Mouse (Mus musculus): ENCODE results near the gene Slc38a7. TPM values are rescaled to one million over a fixed set of nuclear protein-coding genes. Genes with fewer than 3 reads are reported as not detected.

Gene Slc38a7
- polyA plus RNA-seq, 1 experiment from 2014 or later, result 26.1 TPM

- 93% methylated on average over 6 of the region's 6 CpGs for WGBS
- Histone ChIP-seq H3K9me3 (no peaks in the 10 kb centered on the region), H3K4me2 (no peak overlapping the region), H3K36me3 (no peaks in the 10 kb centered on the region), H3K27me3 (no peaks in the 10 kb centered on the region), H3K4me3 (no peak overlapping the region), H3K9ac (no peak overlapping the region), H3K27ac (replicated peaks) (no peak overlapping the region), H3K4me1 (replicated peaks) (no peaks in the 10 kb centered on the region)
- no peak for ATAC-seq (ENCODE audit: low FRiP score, low read depth)
Observed at GRCm38 (mm10) chr8:95821266-95821665, 32.1 kb downstream of the Slc38a7 start.

- no peak for ATAC-seq (ENCODE audit: low FRiP score, low read depth)
- H3K27me3 ChIP-seq, result no peaks in the 10 kb centered on the region
- no peak overlapping the region for H3K4me2 ChIP-seq
- no peaks in the 10 kb centered on the region for H3K4me1 ChIP-seq (replicated peaks)
- H3K9ac ChIP-seq, result no peak overlapping the region
- H3K9me3 ChIP-seq, result no peaks in the 10 kb centered on the region
- no peak overlapping the region for H3K4me3 ChIP-seq
- no peaks in the 10 kb centered on the region for H3K36me3 ChIP-seq
- H3K27ac ChIP-seq (replicated peaks), result no peak overlapping the region
- WGBS, result 39% methylated on average over 1 of the region's 1 CpGs
Observed at GRCm38 (mm10) chr8:95818211-95818610, 35.1 kb downstream of the Slc38a7 start.

GRCm38 (mm10) chr8:95817597-95817996 is 35.7 kb downstream of the Slc38a7 start:
- Histone ChIP-seq H3K27me3 (no peaks in the 10 kb centered on the region), H3K4me1 (replicated peaks) (no peaks in the 10 kb centered on the region), H3K9ac (no peak overlapping the region), H3K9me3 (no peaks in the 10 kb centered on the region), H3K36me3 (no peaks in the 10 kb centered on the region), H3K4me3 (no peak overlapping the region), H3K4me2 (no peak overlapping the region), H3K27ac (replicated peaks) (no peak overlapping the region)
- 66% methylated on average over 3 of the region's 3 CpGs for whole genome bisulfite sequencing
- no peak for ATAC-seq (ENCODE audit: low FRiP score, low read depth)

GRCm38 (mm10) chr8:95816044-95816708 is 37.2 kb downstream of the Slc38a7 start:
- no peaks in the 10 kb centered on the region for H3K4me1 ChIP-seq (replicated peaks)
- no peak overlapping the region for H3K4me3 ChIP-seq
- 51% methylated on average over 6 of the region's 6 CpGs for WGBS
- H3K36me3 ChIP-seq, result no peaks in the 10 kb centered on the region
- no peak overlapping the region for H3K9ac ChIP-seq
- H3K4me2 ChIP-seq, result no peak overlapping the region
- ATAC-seq (ENCODE audit: low FRiP score, low read depth), result no peak
- H3K27me3 ChIP-seq, result no peaks in the 10 kb centered on the region
- no peaks in the 10 kb centered on the region for H3K9me3 ChIP-seq
- no peak overlapping the region for H3K27ac ChIP-seq (replicated peaks)

- Histone ChIP-seq H3K9me3 (no peaks in the 10 kb centered on the region), H3K4me1 (replicated peaks) (peaks cover 12% of the 10 kb centered on the region), H3K27ac (replicated peaks) (no peak overlapping the region), H3K36me3 (no peaks in the 10 kb centered on the region), H3K4me3 (no peak overlapping the region), H3K9ac (no peak overlapping the region), H3K4me2 (no peak overlapping the region), H3K27me3 (no peaks in the 10 kb centered on the region)
- WGBS, result 59% methylated on average over 3 of the region's 3 CpGs
- no peak for ATAC-seq (ENCODE audit: low FRiP score, low read depth)
Observed at GRCm38 (mm10) chr8:95810184-95810591, 43.2 kb downstream of the Slc38a7 start.

- no peak for ATAC-seq (ENCODE audit: low FRiP score, low read depth)
Observed at GRCm38 (mm10) chr8:95809116-95809515, 44.2 kb downstream of the Slc38a7 start.

GRCm38 (mm10) chr8:95808631-95809030 is 44.7 kb downstream of the Slc38a7 start:
- Histone ChIP-seq H3K27me3 (no peaks in the 10 kb centered on the region), H3K4me3 (no peak overlapping the region), H3K27ac (replicated peaks) (no peak overlapping the region), H3K9ac (no peak overlapping the region), H3K4me2 (no peak overlapping the region), H3K36me3 (no peaks in the 10 kb centered on the region), H3K9me3 (no peaks in the 10 kb centered on the region), H3K4me1 (replicated peaks) (peaks cover 20% of the 10 kb centered on the region)
- WGBS, result 85% methylated on average over 4 of the region's 4 CpGs
- ATAC-seq (ENCODE audit: low FRiP score, low read depth), result no peak

More at GRCm38 (mm10) chr8:95809116-95809515, 44.2 kb downstream of the Slc38a7 start:
- Histone ChIP-seq H3K4me2 (no peak overlapping the region), H3K9ac (no peak overlapping the region), H3K4me3 (no peak overlapping the region), H3K36me3 (no peaks in the 10 kb centered on the region), H3K27me3 (no peaks in the 10 kb centered on the region), H3K4me1 (replicated peaks) (peaks cover 20% of the 10 kb centered on the region), H3K9me3 (no peaks in the 10 kb centered on the region), H3K27ac (replicated peaks) (no peak overlapping the region)
- 87% methylated on average over 5 of the region's 5 CpGs for WGBS

GRCm38 (mm10) chr8:95807861-95808260 is 45.5 kb downstream of the Slc38a7 start:
- 0% methylated on average over 20 of the region's 20 CpGs for WGBS
- H3K9me3 ChIP-seq, result no peaks in the 10 kb centered on the region

GRCm38 (mm10) chr8:95807331-95807843 is 46.0 kb downstream of the Slc38a7 start, which contains the start of gene Cnot1:
Gene Cnot1, minus strand, starts transcription at chr8:95807464.
- ATAC-seq (ENCODE audit: low FRiP score, low read depth), result peak; percentile 96
- 0% methylated on average over 44 of the region's 44 CpGs for WGBS
- Histone ChIP-seq H3K4me3 (peak within 1 kb of the TSS; percentile 78), H3K9ac (peak within 1 kb of the TSS; percentile 85), H3K4me1 (replicated peaks) (peaks cover 23% of the 10 kb centered on the region), H3K27ac (replicated peaks) (peak within 1 kb of the TSS; percentile 94), H3K36me3 (no peaks in the 10 kb centered on the region), H3K27me3 (no peaks in the 10 kb centered on the region), H3K4me2 (peak within 1 kb of the TSS; percentile 93), H3K9me3 (no peaks in the 10 kb centered on the region)

More at GRCm38 (mm10) chr8:95807861-95808260, 45.5 kb downstream of the Slc38a7 start:
- Histone ChIP-seq H3K27me3 (no peaks in the 10 kb centered on the region), H3K4me1 (replicated peaks) (peaks cover 23% of the 10 kb centered on the region), H3K9ac (peak overlapping the region; percentile 49), H3K4me2 (peak overlapping the region; percentile 59), H3K36me3 (no peaks in the 10 kb centered on the region), H3K27ac (replicated peaks) (peak overlapping the region; percentile 94), H3K4me3 (peak overlapping the region; percentile 78)
- ATAC-seq (ENCODE audit: low FRiP score, low read depth), result peak; percentile 93

GRCm38 (mm10) chr8:95806461-95807191 is 46.7 kb downstream of the Slc38a7 start:
- Histone ChIP-seq H3K27ac (replicated peaks) (peak overlapping the region; percentile 94), H3K36me3 (no peaks in the 10 kb centered on the region), H3K9me3 (no peaks in the 10 kb centered on the region), H3K4me2 (peak overlapping the region; percentile 93), H3K4me1 (replicated peaks) (peaks cover 23% of the 10 kb centered on the region), H3K9ac (peak overlapping the region; percentile 85), H3K4me3 (peak overlapping the region; percentile 78), H3K27me3 (no peaks in the 10 kb centered on the region)
- WGBS, result under 1% methylated on average over 68 of the region's 69 CpGs
- 0 out of 2 replicates have a peak, but pooled peaks have one; percentile 0 for ATAC-seq (ENCODE audit: low FRiP score, low read depth)

- H3K9ac ChIP-seq, result 0 out of 2 replicates have a peak overlapping the region, but pooled peaks have one; percentile 85
- no peaks in the 10 kb centered on the region for H3K9me3 ChIP-seq
- no peaks in the 10 kb centered on the region for H3K27me3 ChIP-seq
- 71% methylated on average over 2 of the region's 2 CpGs for WGBS
- peak overlapping the region; percentile 78 for H3K4me3 ChIP-seq
- no peaks in the 10 kb centered on the region for H3K36me3 ChIP-seq
- H3K4me2 ChIP-seq, result peak overlapping the region; percentile 93
- peaks cover 23% of the 10 kb centered on the region for H3K4me1 ChIP-seq (replicated peaks)
- no peak overlapping the region for H3K27ac ChIP-seq (replicated peaks)
- ATAC-seq (ENCODE audit: low FRiP score, low read depth), result no peak
Observed at GRCm38 (mm10) chr8:95805482-95805881, 47.9 kb downstream of the Slc38a7 start.

- Histone ChIP-seq H3K4me2 (no peak overlapping the region), H3K4me3 (no peak overlapping the region), H3K27ac (replicated peaks) (no peak overlapping the region), H3K9ac (no peak overlapping the region), H3K36me3 (peaks cover 5% of the 10 kb centered on the region; the same call in 1 of the 2 replicates), H3K9me3 (no peaks in the 10 kb centered on the region), H3K4me1 (replicated peaks) (peaks cover 31% of the 10 kb centered on the region), H3K27me3 (no peaks in the 10 kb centered on the region)
- WGBS, result 92% methylated on average over 8 of the region's 8 CpGs
- ATAC-seq (ENCODE audit: low FRiP score, low read depth), result no peak
Observed at GRCm38 (mm10) chr8:95802231-95802630, 51.1 kb downstream of the Slc38a7 start.

Measured in hindbrain, embryonic 15.5 days (tissue).